Mouse (Mus musculus) left cerebral cortex, adult 8-10 months (tissue): Measurements from ENCODE around the gene 1700012B07Rik. TPM values are rescaled to one million over a fixed set of nuclear protein-coding genes. Genes with fewer than 3 reads are reported as not detected.

Source experiments
- DNase-seq, 2 experiments: peaks; one replicate each; pipeline ENCODE4 v3.0.0; 2022; ENCODE audit warnings: low spot score in 2 of 2
- total RNA-seq, 4 experiments: library from RNA; stranded (reverse); gene quantifications; 2 replicates each; pipeline ENCODE4 v1.2.4; 2022

The 1700012B07Rik gene
- total RNA-seq, 4 experiments from 2014 or later, result not detected

GRCm38 (mm10) chr11:109751636-109752603 lies 75.9 kb downstream of the 1700012B07Rik start:
- DNase-seq, result no peak

- no peak for DNase-seq
Measured at GRCm38 (mm10) chr11:109745210-109745609, 82.6 kb downstream of the 1700012B07Rik start.

- DNase-seq, result no peak
Measured at GRCm38 (mm10) chr11:109737967-109738366, 89.9 kb downstream of the 1700012B07Rik start.

Other genes with a start within 250 kb of the 1700012B07Rik start
- gene Wipi1, start 216.1 kb downstream of the 1700012B07Rik start, total RNA-seq, result 10 to 100 TPM; 20.7 to 22.9 (median 22.0) TPM
- gene Prkar1a, start 178.6 kb downstream of the 1700012B07Rik start, total RNA-seq, result 100 to 1,000 TPM; 569 to 599 (median 583) TPM
- gene Fam20a, start 105.8 kb downstream of the 1700012B07Rik start, total RNA-seq, result 10 to 100 TPM; 11.1 to 12.6 (median 12.1) TPM
- 10 to 100 TPM; 11.0 to 11.6 (median 11.4) TPM for gene Abca8b, start 167.8 kb upstream of the 1700012B07Rik start, total RNA-seq